Mouse (Mus musculus): Measurements from ENCODE around the gene Inhbc. TPM values are rescaled to one million over a fixed set of nuclear protein-coding genes. Genes with fewer than 3 reads are reported as not detected.

Inhbc gene
- polyA plus RNA-seq, 1 experiment: not detected

DNA sequence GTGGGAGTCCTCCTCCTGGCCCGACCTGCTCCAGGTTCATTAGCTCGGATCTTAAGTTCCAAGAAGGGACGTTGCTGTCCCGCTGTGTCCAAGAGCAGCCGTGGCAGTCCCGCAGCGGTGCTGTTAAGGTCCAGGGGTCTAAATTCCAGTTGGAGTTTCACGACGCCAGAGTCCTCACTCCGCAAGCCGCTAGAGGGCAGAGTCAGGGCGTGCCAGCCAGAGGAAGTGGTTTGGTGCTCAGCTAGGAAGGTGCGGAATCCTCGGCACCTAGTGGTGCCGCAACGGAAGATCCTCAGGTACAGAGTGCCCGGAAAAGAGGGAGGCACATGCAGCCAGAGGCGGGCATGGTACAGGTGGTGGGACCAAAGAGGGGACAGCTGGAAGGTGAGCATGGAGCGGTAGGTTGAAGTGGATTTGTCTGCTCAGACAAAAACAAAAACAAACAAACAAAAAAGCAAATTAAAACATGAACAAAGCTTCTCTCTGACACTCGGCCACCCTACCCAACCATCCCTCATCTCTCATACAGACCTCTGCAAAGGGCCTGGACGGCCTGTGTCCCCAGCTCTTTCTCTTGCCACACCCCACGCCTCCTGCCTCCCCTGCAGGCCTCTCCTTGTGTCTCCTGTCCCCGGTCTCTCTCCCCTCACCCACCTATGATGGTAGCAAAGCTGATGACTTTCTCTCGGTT, 19.5 kb downstream of the Inhbc start:
- TF ChIP-seq POLR2A (IDR thresholded peaks at IDR 0.05; ENCODE audit: borderline replicate concordance, extremely low read depth, insufficient read depth, insufficient read length, poor library complexity, severe bottlenecking): no peak
- peak; percentile 96 for TF ChIP-seq CTCF (IDR thresholded peaks at IDR 0.05; ENCODE audit: borderline replicate concordance, extremely low read depth, insufficient read depth, insufficient read length)
- peak; percentile 73 for DNase-seq (ENCODE audit: low read depth)

- TF ChIP-seq POLR2A (IDR thresholded peaks at IDR 0.05; ENCODE audit: borderline replicate concordance, extremely low read depth, insufficient read depth, insufficient read length, poor library complexity, severe bottlenecking) (no peak), CTCF (IDR thresholded peaks at IDR 0.05; ENCODE audit: borderline replicate concordance, extremely low read depth, insufficient read depth, insufficient read length) (no peak)
- no peak for DNase-seq (ENCODE audit: low read depth)
Observed at GRCm38 (mm10) chr10:127349810-127350209, 20.4 kb downstream of the Inhbc start.

DNA sequence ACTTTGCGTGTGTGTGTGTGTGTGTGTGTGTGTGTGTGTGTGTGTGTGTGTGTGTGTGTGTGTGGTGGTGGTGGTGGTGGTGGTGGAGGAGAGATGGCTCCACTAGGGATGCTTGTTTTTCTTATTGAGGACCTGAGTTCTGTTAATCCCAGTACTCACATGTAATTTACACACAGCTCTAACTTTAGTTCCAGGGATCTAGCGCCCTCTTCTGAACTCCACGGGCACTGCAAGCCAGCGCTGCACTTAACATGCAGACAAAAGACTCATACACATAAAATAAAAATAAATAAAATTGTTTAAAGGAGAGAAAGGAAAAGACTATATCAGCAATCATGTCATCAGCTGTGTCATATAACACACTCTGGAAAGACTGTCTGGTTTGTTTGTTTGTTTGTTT, 21.3 kb downstream of the Inhbc start:
- TF ChIP-seq CTCF (IDR thresholded peaks at IDR 0.05; ENCODE audit: borderline replicate concordance, extremely low read depth, insufficient read depth, insufficient read length): peak; percentile 26; the same call in 1 of the 2 replicates
- TF ChIP-seq POLR2A (IDR thresholded peaks at IDR 0.05; ENCODE audit: borderline replicate concordance, extremely low read depth, insufficient read depth, insufficient read length, poor library complexity, severe bottlenecking): no peak
- no peak for DNase-seq (ENCODE audit: low read depth)

GRCm38 (mm10) chr10:127346173-127346572, 24.1 kb downstream of the Inhbc start:
- TF ChIP-seq POLR2A (IDR thresholded peaks at IDR 0.05; ENCODE audit: borderline replicate concordance, extremely low read depth, insufficient read depth, insufficient read length, poor library complexity, severe bottlenecking): no peak
- TF ChIP-seq CTCF (IDR thresholded peaks at IDR 0.05; ENCODE audit: borderline replicate concordance, extremely low read depth, insufficient read depth, insufficient read length): no peak
- no peak for DNase-seq (ENCODE audit: low read depth)

GRCm38 (mm10) chr10:127343029-127343428, 27.2 kb downstream of the Inhbc start:
- no peak for DNase-seq (ENCODE audit: low read depth)
- TF ChIP-seq POLR2A (IDR thresholded peaks at IDR 0.05; ENCODE audit: borderline replicate concordance, extremely low read depth, insufficient read depth, insufficient read length, poor library complexity, severe bottlenecking): no peak
- TF ChIP-seq CTCF (IDR thresholded peaks at IDR 0.05; ENCODE audit: borderline replicate concordance, extremely low read depth, insufficient read depth, insufficient read length): no peak

- peak; percentile 86 for DNase-seq (ENCODE audit: low read depth)
- no peak for TF ChIP-seq POLR2A (IDR thresholded peaks at IDR 0.05; ENCODE audit: borderline replicate concordance, extremely low read depth, insufficient read depth, insufficient read length, poor library complexity, severe bottlenecking)
- peak; percentile 92 for TF ChIP-seq CTCF (IDR thresholded peaks at IDR 0.05; ENCODE audit: borderline replicate concordance, extremely low read depth, insufficient read depth, insufficient read length)
Observed at GRCm38 (mm10) chr10:127341891-127342639, 28.2 kb downstream of the Inhbc start, which contains the start of gene Gli1. Gli1 (minus strand) TSS chr10:127341974.

- no peak for DNase-seq (ENCODE audit: low read depth)
- TF ChIP-seq POLR2A (IDR thresholded peaks at IDR 0.05; ENCODE audit: borderline replicate concordance, extremely low read depth, insufficient read depth, insufficient read length, poor library complexity, severe bottlenecking): no peak
- TF ChIP-seq CTCF (IDR thresholded peaks at IDR 0.05; ENCODE audit: borderline replicate concordance, extremely low read depth, insufficient read depth, insufficient read length): no peak
Observed at GRCm38 (mm10) chr10:127341360-127341690, 28.9 kb downstream of the Inhbc start.

GRCm38 (mm10) chr10:127340577-127341359, 29.5 kb downstream of the Inhbc start:
- no peak for TF ChIP-seq POLR2A (IDR thresholded peaks at IDR 0.05; ENCODE audit: borderline replicate concordance, extremely low read depth, insufficient read depth, insufficient read length, poor library complexity, severe bottlenecking)
- TF ChIP-seq CTCF (IDR thresholded peaks at IDR 0.05; ENCODE audit: borderline replicate concordance, extremely low read depth, insufficient read depth, insufficient read length): no peak
- DNase-seq (ENCODE audit: low read depth): peak; percentile 56

DNA sequence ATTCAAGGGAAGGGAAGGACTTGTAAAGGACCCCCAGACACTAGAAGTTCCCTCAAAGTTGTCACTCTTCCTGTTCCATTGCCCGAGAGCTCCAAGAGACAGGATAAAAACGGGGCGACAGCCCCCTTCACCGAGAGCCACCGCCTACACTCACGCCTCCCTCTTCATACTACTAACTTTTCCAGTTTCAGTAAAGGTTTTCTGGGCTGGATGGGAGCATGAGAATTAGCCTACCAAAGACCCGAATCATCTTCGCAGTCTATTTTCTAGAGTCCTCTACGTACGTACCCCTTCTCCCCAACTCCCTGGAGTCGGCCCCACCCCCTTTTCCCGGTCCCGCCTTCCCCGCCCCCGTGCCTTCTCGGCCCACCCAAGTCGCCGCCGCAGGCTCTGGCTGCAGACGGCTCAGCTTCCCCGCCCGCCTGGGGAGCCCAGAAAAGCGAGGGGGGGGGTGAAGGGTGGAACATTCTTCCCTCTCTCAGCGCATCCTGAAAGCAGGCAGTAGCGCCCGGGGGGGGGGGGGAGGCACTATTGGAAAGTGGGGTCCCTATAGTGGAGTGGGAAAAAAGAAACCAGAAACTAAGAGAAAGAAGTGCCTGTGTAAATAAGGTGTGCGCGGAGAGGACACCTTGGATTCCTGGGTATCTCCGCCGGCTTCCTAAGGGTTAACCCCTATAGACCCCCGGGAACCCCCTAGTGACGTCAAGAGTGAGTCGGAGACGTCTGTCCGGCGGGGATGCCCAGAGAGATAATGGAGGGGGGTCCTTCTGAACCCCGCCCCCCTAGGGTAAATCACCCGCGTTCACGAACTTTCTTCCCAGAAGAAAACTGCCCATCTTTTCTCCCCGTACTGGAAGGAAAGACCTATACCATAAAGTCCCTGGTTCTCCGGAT, 30.3 kb downstream of the Inhbc start:
- no peak for TF ChIP-seq POLR2A (IDR thresholded peaks at IDR 0.05; ENCODE audit: borderline replicate concordance, extremely low read depth, insufficient read depth, insufficient read length, poor library complexity, severe bottlenecking)
- TF ChIP-seq CTCF (IDR thresholded peaks at IDR 0.05; ENCODE audit: borderline replicate concordance, extremely low read depth, insufficient read depth, insufficient read length): no peak
- DNase-seq (ENCODE audit: low read depth): peak; percentile 79

DNA sequence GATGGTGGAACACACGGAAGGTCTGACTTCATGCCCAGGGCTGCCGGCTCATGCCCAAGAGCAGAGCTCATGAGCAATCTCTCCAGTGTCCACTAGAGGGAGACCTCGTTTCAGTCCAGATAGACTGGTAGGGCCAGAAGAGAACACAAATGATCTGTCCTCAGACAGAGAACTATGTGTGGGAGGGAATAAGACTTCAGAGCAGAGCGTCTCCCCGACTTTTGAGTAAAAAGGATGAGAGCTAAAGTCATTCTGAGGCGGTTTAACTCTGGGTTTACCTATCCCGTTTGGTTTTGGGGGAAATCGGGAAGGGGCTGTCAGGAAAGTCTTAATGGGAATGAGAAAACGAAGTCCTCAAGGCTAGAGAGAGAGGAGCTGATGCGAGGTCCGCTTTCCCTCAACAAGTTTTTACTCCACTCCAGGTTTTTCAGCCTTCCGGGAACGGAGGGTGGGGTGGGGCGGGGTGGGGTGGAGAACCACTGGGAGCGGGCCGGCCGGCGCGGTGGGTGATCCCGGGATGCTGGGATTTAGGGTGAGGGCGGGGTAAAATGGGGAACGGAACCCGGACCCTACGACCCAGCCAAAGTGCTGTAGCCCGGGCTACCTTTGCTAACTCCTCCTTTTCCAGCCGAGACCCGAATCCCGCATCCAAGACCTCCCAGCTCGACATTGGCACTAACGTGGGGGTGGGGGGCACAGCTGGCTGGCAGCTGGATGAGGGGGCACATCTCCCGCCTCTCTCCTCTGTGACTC, 31.1 kb downstream of the Inhbc start:
- TF ChIP-seq POLR2A (IDR thresholded peaks at IDR 0.05; ENCODE audit: borderline replicate concordance, extremely low read depth, insufficient read depth, insufficient read length, poor library complexity, severe bottlenecking) (no peak), CTCF (IDR thresholded peaks at IDR 0.05; ENCODE audit: borderline replicate concordance, extremely low read depth, insufficient read depth, insufficient read length) (peak; percentile 90)
- peak; percentile 93 for DNase-seq (ENCODE audit: low read depth)
